Mouse (Mus musculus): ENCODE results near the gene Slc39a5. TPM values are rescaled to one million over a fixed set of nuclear protein-coding genes. Genes with fewer than 3 reads are reported as not detected.

Slc39a5 gene
- polyA plus RNA-seq, 1 experiment, result 15.2 TPM

DNA sequence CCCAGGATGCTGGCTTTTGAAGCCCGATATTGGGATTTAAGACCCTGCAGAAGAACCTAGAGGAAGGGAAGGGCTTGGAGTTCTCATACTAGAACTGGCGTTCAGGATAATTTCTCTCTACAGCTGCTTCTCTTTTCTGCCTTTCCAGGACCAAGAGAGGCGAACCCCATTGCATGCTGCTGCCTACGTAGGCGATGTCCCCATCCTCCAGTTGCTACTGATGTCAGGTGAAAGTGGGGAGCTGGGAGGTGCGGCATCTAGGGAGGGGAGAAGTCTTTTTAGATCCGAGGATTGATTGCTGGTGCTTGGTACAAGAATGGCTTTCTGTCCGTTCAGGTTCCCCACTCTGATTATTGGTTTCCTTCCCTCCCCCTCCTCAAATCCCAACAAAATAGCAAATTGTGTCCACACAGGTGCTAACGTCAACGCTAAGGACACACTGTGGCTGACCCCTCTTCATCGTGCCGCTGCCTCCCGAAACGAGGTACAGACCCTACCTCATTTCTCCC lies 23.0 kb downstream of the Slc39a5 start:
- Histone ChIP-seq H3K36me3 (ENCODE audit: control insufficient read depth, insufficient read depth, low read length) (peaks cover 24% of the 10 kb centered on the region), H3K4me3 (ENCODE audit: extremely low read depth, insufficient read depth, insufficient read length) (peak overlapping the region; percentile 92), H3K27me3 (ENCODE audit: control insufficient read depth, insufficient read depth, low read length) (no peaks in the 10 kb centered on the region), H3K27ac (ENCODE audit: insufficient read depth, low read length) (no peak overlapping the region), H3K4me1 (ENCODE audit: control insufficient read depth, insufficient read depth, insufficient read length) (peaks cover 9% of the 10 kb centered on the region; the same call in 1 of the 2 replicates)
- TF ChIP-seq CTCF (IDR thresholded peaks at IDR 0.05; ENCODE audit: extremely low read depth, insufficient read depth, insufficient read length, insufficient replicate concordance) (no peak), POLR2A (IDR thresholded peaks at IDR 0.05; ENCODE audit: low read depth, low read length) (no peak)
- no peak for DNase-seq (ENCODE audit: low read depth in 1 of 2, low spot score in 2 of 2)
- WGBS, result 76% methylated on average over 14 of the region's 14 CpGs

DNA sequence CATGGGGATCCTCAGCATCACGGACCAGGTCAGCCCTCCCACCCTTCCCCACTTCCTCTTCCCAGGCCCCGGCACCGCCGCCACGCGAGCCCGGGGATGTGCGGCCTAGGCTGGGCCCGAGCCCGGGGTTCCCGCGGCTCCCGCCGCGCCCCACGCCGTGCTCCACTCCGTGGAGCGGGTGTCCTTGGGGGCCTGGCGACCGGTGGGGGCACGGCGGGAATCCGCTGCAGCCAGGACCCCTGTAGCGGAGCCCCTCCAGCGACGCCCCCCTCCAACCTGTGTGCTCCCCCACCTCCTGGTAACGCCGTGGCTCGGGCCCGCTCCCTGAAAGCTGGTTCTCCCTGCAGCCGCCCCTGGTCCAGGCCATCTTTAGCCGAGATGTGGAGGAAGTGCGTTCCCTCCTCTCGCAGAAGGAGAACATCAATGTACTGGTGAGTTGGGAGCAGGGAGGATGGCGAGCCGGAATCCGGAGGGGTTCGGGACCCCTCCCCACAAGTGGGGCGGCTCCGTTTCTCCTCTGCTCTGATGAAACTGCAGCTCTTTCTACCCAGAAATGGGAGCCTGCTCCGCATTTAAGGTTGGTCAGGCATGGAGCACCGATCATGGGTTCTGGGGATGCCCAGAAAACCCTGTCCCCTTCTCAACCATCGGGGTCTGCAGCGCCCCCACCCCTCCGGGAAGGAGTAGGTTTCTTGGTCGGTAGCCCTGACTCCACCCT lies 23.6 kb downstream of the Slc39a5 start:
- no peaks in the 10 kb centered on the region for H3K27me3 ChIP-seq (ENCODE audit: control insufficient read depth, insufficient read depth, low read length)
- WGBS, result 1% methylated on average over 47 of the region's 47 CpGs
- no peak for TF ChIP-seq CTCF (IDR thresholded peaks at IDR 0.05; ENCODE audit: extremely low read depth, insufficient read depth, insufficient read length, insufficient replicate concordance)
- no peak for TF ChIP-seq POLR2A (IDR thresholded peaks at IDR 0.05; ENCODE audit: low read depth, low read length)
- H3K4me3 ChIP-seq (ENCODE audit: extremely low read depth, insufficient read depth, insufficient read length), result peak overlapping the region; percentile 92
- peaks cover 18% of the 10 kb centered on the region for H3K36me3 ChIP-seq (ENCODE audit: control insufficient read depth, insufficient read depth, low read length)
- peak overlapping the region; percentile 70 for H3K27ac ChIP-seq (ENCODE audit: insufficient read depth, low read length)
- peak in 1 of 2 experiments; percentile 33 for DNase-seq (ENCODE audit: low read depth in 1 of 2, low spot score in 2 of 2)
- H3K4me1 ChIP-seq (ENCODE audit: control insufficient read depth, insufficient read depth, insufficient read length), result peaks cover 9% of the 10 kb centered on the region; the same call in 1 of the 2 replicates

DNA sequence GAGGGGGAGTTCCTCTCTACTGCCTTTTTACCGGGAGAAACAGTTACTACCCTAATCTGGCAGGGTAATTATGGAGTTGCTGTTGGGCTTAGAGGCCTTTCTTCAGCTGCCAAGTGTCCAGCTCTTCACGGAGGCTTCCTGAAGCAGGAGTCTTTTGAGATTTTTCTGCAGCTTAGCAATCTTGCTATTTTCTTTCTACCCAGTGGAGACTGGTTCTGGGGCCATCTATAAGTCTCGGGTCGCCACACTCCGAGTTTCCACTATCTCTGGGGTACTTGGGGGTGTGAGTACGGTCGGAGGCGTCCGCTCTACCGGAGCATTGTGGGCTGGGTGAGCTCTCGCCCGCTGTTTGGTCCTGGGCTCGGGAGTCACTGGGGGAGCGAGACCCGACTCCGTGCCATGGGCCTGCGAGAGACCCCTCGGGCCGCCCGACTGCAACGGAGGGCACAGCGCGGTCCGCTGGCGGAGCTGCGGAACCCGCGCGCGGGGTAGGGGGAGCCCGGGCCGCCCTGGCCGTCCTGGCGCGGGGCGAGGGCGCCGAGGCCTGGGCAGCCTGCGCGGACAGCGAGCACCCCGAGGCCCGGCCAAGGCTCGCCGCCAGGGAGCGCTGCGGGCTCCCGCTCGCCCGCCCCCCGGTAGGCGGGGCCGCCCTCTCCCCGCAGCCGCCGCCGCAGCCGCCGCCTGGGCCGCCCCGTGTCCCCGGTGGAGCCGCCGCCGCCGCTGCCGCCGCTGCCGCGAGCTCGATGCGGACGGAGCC lies 24.4 kb downstream of the Slc39a5 start, which contains the start of gene Ankrd52:
TSS of gene Ankrd52 (plus strand) at position 661 of the 757 bp plus-strand sequence.
- H3K27ac ChIP-seq (ENCODE audit: insufficient read depth, low read length), result peak within 1 kb of the TSS; percentile 95
- under 1% methylated on average over 48 of the region's 73 CpGs for WGBS
- peaks cover 12% of the 10 kb centered on the region for H3K36me3 ChIP-seq (ENCODE audit: control insufficient read depth, insufficient read depth, low read length)
- H3K4me3 ChIP-seq (ENCODE audit: extremely low read depth, insufficient read depth, insufficient read length), result peak within 1 kb of the TSS; percentile 92
- TF ChIP-seq POLR2A (IDR thresholded peaks at IDR 0.05; ENCODE audit: low read depth, low read length) (no peak), CTCF (IDR thresholded peaks at IDR 0.05; ENCODE audit: extremely low read depth, insufficient read depth, insufficient read length, insufficient replicate concordance) (peak; percentile 61)
- no peaks in the 10 kb centered on the region for H3K27me3 ChIP-seq (ENCODE audit: control insufficient read depth, insufficient read depth, low read length)
- H3K4me1 ChIP-seq (ENCODE audit: control insufficient read depth, insufficient read depth, insufficient read length), result peaks cover 9% of the 10 kb centered on the region; the same call in 1 of the 2 replicates
- peak; percentile 42 to 82 for DNase-seq (ENCODE audit: low read depth in 1 of 2, low spot score in 2 of 2)

DNA sequence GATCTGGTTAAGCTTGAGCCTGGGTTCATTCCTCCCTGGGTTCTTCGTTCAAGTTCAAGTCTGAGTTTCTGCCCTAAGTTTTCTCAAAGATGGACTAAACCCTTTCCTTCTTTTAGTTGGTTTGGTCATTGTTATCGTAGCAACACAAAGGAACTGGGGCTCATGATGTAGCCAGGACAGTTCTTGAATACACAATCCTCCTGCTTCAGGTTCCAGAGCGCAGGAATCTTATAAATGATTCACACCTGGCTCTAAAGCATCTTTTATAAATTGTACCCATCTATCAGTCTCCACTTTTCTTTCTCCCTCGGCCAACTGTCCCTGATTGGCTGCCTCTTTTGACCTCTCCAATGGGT lies 25.0 kb downstream of the Slc39a5 start:
- H3K27me3 ChIP-seq (ENCODE audit: control insufficient read depth, insufficient read depth, low read length), result no peaks in the 10 kb centered on the region
- peak overlapping the region; percentile 69; the same call in 1 of the 2 replicates for H3K4me3 ChIP-seq (ENCODE audit: extremely low read depth, insufficient read depth, insufficient read length)
- peaks cover 9% of the 10 kb centered on the region; the same call in 1 of the 2 replicates for H3K4me1 ChIP-seq (ENCODE audit: control insufficient read depth, insufficient read depth, insufficient read length)
- peaks cover 8% of the 10 kb centered on the region for H3K36me3 ChIP-seq (ENCODE audit: control insufficient read depth, insufficient read depth, low read length)
- H3K27ac ChIP-seq (ENCODE audit: insufficient read depth, low read length), result no peak overlapping the region
- TF ChIP-seq CTCF (IDR thresholded peaks at IDR 0.05; ENCODE audit: extremely low read depth, insufficient read depth, insufficient read length, insufficient replicate concordance), result no peak
- no peak for TF ChIP-seq POLR2A (IDR thresholded peaks at IDR 0.05; ENCODE audit: low read depth, low read length)
- 67% methylated on average over 4 of the region's 4 CpGs for WGBS
- no peak for DNase-seq (ENCODE audit: low read depth in 1 of 2, low spot score in 2 of 2)

DNA sequence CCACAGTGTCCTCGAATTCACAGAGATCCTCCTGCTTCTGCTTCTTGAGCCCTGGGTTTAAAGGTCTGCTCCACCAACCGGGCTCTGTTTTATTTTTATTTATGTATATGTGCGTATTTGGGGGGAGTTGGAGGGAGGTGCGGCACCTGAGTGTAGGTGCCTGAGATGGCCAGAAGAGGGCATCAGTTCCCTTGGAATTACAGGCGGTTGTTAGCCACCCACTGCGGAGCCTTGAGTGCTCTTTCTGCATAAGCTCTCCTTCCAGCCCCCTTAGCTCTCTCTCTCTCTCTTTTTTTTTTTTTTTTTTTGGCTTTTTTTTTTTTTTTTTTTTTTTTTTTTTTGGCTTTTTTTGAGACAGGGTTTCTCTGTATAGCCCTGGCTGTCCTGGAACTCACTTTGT lies 26.6 kb downstream of the Slc39a5 start:
- peaks cover 3% of the 10 kb centered on the region for H3K36me3 ChIP-seq (ENCODE audit: control insufficient read depth, insufficient read depth, low read length)
- no peak overlapping the region for H3K4me3 ChIP-seq (ENCODE audit: extremely low read depth, insufficient read depth, insufficient read length)
- DNase-seq (ENCODE audit: low read depth in 1 of 2, low spot score in 2 of 2), result no peak
- peak; percentile 5; the same call in 1 of the 2 replicates for TF ChIP-seq CTCF (IDR thresholded peaks at IDR 0.05; ENCODE audit: extremely low read depth, insufficient read depth, insufficient read length, insufficient replicate concordance)
- no peak for TF ChIP-seq POLR2A (IDR thresholded peaks at IDR 0.05; ENCODE audit: low read depth, low read length)
- H3K4me1 ChIP-seq (ENCODE audit: control insufficient read depth, insufficient read depth, insufficient read length), result peaks cover 9% of the 10 kb centered on the region; the same call in 1 of the 2 replicates
- WGBS, result 85% methylated on average over 6 of the region's 6 CpGs
- no peak overlapping the region for H3K27ac ChIP-seq (ENCODE audit: insufficient read depth, low read length)
- no peaks in the 10 kb centered on the region for H3K27me3 ChIP-seq (ENCODE audit: control insufficient read depth, insufficient read depth, low read length)

DNA sequence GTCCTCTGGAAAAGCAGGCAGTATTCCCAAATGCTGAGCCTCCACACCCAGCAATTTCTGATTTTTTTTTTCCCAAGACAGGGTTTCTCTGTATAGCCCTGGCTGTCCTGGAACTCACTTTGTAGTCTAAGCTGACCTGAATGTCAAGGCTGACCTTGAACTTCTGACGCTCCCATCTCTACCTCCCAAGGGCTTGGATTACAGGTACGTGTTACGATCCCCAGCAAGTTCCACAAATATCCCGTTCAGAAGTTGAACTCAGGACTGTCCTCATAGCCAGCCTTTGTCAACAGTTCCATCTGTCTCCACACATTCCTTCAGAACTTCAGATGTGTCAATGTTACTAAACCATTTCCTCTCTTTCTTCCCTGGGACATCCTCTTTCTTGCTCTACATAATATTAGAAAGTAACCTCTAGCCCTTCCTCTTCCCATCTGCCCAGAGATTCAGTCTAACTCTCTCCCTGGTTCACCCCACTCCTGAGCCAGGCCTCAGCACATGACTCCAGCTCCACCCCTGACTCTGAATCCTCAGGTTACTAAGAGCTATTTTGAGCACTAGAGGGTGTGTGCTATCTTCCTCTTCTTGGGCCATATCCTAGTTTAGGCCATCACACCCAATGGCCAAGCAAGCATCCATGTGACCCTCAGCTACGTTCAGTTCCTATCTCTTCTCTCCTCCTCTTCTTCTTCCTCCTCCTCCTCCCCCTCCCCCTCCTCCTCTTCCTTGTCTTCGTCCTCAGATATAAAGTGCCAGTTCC lies 27.9 kb downstream of the Slc39a5 start:
- Histone ChIP-seq H3K36me3 (ENCODE audit: control insufficient read depth, insufficient read depth, low read length) (no peaks in the 10 kb centered on the region), H3K27ac (ENCODE audit: insufficient read depth, low read length) (no peak overlapping the region), H3K4me1 (ENCODE audit: control insufficient read depth, insufficient read depth, insufficient read length) (peaks cover 9% of the 10 kb centered on the region; the same call in 1 of the 2 replicates), H3K27me3 (ENCODE audit: control insufficient read depth, insufficient read depth, low read length) (no peaks in the 10 kb centered on the region), H3K4me3 (ENCODE audit: extremely low read depth, insufficient read depth, insufficient read length) (no peak overlapping the region)
- no peak for DNase-seq (ENCODE audit: low read depth in 1 of 2, low spot score in 2 of 2)
- 67% methylated on average over 6 of the region's 6 CpGs for WGBS
- TF ChIP-seq CTCF (IDR thresholded peaks at IDR 0.05; ENCODE audit: extremely low read depth, insufficient read depth, insufficient read length, insufficient replicate concordance), result no peak
- no peak for TF ChIP-seq POLR2A (IDR thresholded peaks at IDR 0.05; ENCODE audit: low read depth, low read length)

Data from spleen, adult 2 months (tissue).